Mouse (Mus musculus) intestine, postnatal 0 days (tissue): ENCODE measurements around the gene Zcchc2. TPM values are rescaled to one million over a fixed set of nuclear protein-coding genes. Genes with fewer than 3 reads are reported as not detected.

Source experiments
- ATAC-seq: fragments of 200-750 bp; cut with Nextera tagmentation; 2 replicates; pipeline ENCODE4 v1.8.0; 2017; ENCODE audit warnings: mild to moderate bottlenecking, moderate TSS enrichment, moderate library complexity
- H3K27ac ChIP-seq: fragments of 300-500 bp; sonication (generic); 2 replicates; pipeline ENCODE4 v1.5.1; 2014; ENCODE audit warnings: mild to moderate bottlenecking, low read depth, low read length, moderate library complexity
- H3K27me3 ChIP-seq: fragments of 300-500 bp; sonication (generic); replicated peaks from 2 replicates; pipeline ENCODE4 v1.6.1; 2014; ENCODE audit warnings: low read length, mixed read lengths; ENCODE audit not compliant: control insufficient read depth, insufficient read depth
- H3K36me3 ChIP-seq: fragments of 300-500 bp; sonication (generic); 2 replicates; pipeline ENCODE4 v1.6.1; 2014; ENCODE audit warnings: mild to moderate bottlenecking, moderate library complexity; ENCODE audit not compliant: control insufficient read depth, insufficient read depth
- H3K4me1 ChIP-seq: fragments of 300-500 bp; sonication (generic); replicated peaks from 2 replicates; pipeline ENCODE4 v1.6.1; 2014; ENCODE audit warnings: antibody characterized with exemption, low read length, mixed read lengths; ENCODE audit not compliant: control insufficient read depth, insufficient read depth
- H3K4me2 ChIP-seq: fragments of 300-500 bp; sonication (generic); replicated peaks from 2 replicates; pipeline ENCODE4 v1.6.1; 2014; ENCODE audit warnings: low read depth, mild to moderate bottlenecking, moderate library complexity
- H3K4me3 ChIP-seq: fragments of 300-500 bp; sonication (generic); 2 replicates; pipeline ENCODE4 v1.5.1; 2014; ENCODE audit warnings: low read depth, low read length
- H3K9ac ChIP-seq: fragments of 300-500 bp; sonication (generic); 2 replicates; pipeline ENCODE4 v1.6.1; 2014; ENCODE audit warnings: mild to moderate bottlenecking, low read depth, low read length
- H3K9me3 ChIP-seq: fragments of 300-500 bp; sonication (generic); 2 replicates; pipeline ENCODE4 v1.6.1; 2016; ENCODE audit warnings: mixed run types; ENCODE audit not compliant: control insufficient read depth
- CTCF ChIP-seq: sonication (generic); IDR thresholded peaks from 2 replicates; pipeline ENCODE4 v1.5.1; 2016; ENCODE audit warnings: low read depth, mild to moderate bottlenecking, control low read depth, antibody characterized with exemption, moderate library complexity
- WGBS: fragments of 180-500 bp; shearing (Covaris S2); extraction: QIAGEN DNeasy Blood & Tissue Kit; methylation state at CpG from one replicate; pipeline ENCODE4 v1.1.7; 2014; 5-methylcytosine and 5-hydroxymethylcytosine counted together
- polyA plus RNA-seq: library from polyadenylated mRNA; unstranded; fragments of >200 nt; fragmentation: Nextera tagmentation; extraction: Ambion mirVana; gene quantifications from 2 replicates; pipeline ENCODE4 v1.2.1, GENCODE M21; 2015

Gene Zcchc2
- polyA plus RNA-seq, 1 experiment from 2014 or later = 1.6 TPM

DNA sequence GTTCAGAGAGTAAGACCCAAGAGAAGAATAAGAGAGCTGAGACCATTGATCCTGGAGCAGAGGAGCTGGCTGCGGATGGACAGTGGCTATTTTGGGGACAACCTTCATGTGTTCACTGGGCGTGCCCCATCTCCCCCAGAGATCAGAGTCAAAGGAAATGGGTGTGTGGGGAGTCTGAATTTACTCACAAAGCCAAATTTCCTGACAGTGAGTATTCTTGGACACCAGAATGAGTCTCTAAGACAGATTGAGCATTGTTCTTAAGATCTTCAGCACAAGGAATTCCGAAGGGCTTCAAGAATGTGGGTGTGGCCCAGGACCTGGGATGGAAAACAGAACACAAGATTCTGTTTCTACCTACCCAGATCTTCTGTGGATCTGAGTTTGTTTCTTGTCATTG lies 87.0 kb downstream of the Zcchc2 start:
- no peak overlapping the region for H3K4me2 ChIP-seq
- no peaks in the 10 kb centered on the region for H3K36me3 ChIP-seq
- no peak overlapping the region for H3K27ac ChIP-seq
- no peaks in the 10 kb centered on the region for H3K4me1 ChIP-seq
- TF ChIP-seq CTCF = no peak
- ATAC-seq = no peak
- H3K27me3 ChIP-seq = peaks cover 17% of the 10 kb centered on the region
- WGBS = 76% methylated on average over 3 of the region's 3 CpGs
- no peak overlapping the region for H3K4me3 ChIP-seq
- H3K9me3 ChIP-seq = no peaks in the 10 kb centered on the region
- no peak overlapping the region for H3K9ac ChIP-seq

Other genes with a start within 250 kb of the Zcchc2 start
- gene Tnfrsf11a, start 209.7 kb upstream of the Zcchc2 start, polyA plus RNA-seq = 23.4 and 24.3 TPM in 2 replicates
- gene Phlpp1, start 181.3 kb downstream of the Zcchc2 start, polyA plus RNA-seq = 1.6 and 2.3 TPM in 2 replicates